Mouse (Mus musculus) mouse trophoblast stem cell (cell line): ENCODE measurements around the gene Rp9.

Source experiments
- in situ Hi-C, 2 experiments: fragments of 300-500 bp; cut with MseI, MboI; formaldehyde crosslinking; loops; 2 replicates in 1 of 2; 3 replicates in 1 of 2; pipeline ENCODE4 v1.15.1; 2025

Rp9 gene

DNA sequence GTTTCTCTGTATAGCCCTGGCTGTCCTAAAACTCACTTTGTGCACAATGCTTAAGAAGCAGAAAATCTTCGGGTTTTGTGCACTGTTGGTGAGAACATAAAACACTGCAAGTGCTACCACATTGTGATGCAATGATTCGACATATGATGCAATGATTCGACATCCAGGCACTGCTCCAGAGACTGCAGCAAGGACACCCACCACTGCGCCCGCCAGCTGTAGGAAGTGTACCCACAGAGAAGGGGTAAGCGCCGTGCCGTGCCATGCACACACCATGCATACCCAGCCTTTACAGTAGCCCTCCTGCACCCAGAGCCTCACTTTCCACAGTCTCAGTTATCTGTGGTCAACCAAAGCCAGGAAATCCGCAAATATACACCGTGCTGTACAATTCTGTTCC, 102.9 kb downstream of the Rp9 start:
- in situ Hi-C loops: no loop called here

GRCm38 (mm10) chr9:22366221-22366620, 103.3 kb downstream of the Rp9 start:
- in situ Hi-C loops: no loop called here
